Mouse (Mus musculus) stomach, adult 2 months (tissue): ENCODE results near the gene Gm43552. TPM values are rescaled to one million over a fixed set of nuclear protein-coding genes. Genes with fewer than 3 reads are reported as not detected.

ENCODE experiments used
- polyA plus RNA-seq: library from polyadenylated mRNA; depleted of rRNA; stranded (reverse); fragments of >200 nt; gene quantifications from 2 replicates; pipeline ENCODE4 v1.2.3, GENCODE M21; 2012; rRNA removed

Gene Gm43552
- polyA plus RNA-seq = not detected in 2 replicates

DNA sequence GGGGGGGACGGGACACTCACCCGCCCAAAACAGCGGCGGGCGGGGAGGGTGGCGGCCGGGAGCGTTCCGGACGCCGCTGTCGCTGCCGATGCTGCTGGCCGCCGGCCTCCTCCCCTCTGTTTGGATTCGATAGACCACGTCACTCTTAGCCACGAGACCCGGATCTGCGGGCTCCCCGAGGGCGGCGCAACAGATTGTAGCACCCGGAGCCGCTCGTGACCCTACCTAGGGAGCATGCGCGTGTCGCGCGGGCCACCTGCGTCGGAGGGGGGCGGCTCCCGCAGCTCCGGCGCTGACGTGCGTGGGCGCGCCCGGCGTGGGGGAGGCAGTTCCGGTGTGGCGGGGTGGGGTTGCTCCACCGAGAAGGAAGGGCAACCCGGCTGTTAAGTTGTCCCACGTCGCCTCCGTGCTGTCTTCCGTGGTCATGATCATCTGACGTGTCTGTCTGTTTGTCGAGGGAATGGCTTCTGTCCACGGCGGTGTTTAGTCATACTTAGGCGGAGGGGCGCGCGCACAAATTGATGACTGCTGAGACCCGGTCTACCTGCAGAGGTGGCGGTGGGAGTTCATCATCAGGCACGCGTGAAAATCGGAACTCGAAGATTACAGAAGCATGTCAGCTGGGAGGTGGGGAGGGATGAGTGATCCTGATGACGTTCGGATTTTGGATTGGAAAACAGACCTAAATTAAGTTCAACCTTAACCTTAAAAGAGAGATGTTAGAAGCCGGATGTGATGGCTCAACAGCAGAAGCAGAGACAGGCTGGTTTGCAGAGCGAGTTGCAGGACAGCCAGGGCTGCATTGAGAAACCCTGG, at the start of gene Gm43552:
Gene Gm43552, minus strand, starts transcription at position 118 of the 816 bp plus-strand sequence.

GRCm38 (mm10) chr5:65536751-65537419, 44.3 kb upstream of the Gm43552 start, which contains the start of the genes Smim14 and Ube2k:
Smim14 (minus strand) TSS chr5:65537184.
Ube2k (plus strand) TSS chr5:65537233.

DNA sequence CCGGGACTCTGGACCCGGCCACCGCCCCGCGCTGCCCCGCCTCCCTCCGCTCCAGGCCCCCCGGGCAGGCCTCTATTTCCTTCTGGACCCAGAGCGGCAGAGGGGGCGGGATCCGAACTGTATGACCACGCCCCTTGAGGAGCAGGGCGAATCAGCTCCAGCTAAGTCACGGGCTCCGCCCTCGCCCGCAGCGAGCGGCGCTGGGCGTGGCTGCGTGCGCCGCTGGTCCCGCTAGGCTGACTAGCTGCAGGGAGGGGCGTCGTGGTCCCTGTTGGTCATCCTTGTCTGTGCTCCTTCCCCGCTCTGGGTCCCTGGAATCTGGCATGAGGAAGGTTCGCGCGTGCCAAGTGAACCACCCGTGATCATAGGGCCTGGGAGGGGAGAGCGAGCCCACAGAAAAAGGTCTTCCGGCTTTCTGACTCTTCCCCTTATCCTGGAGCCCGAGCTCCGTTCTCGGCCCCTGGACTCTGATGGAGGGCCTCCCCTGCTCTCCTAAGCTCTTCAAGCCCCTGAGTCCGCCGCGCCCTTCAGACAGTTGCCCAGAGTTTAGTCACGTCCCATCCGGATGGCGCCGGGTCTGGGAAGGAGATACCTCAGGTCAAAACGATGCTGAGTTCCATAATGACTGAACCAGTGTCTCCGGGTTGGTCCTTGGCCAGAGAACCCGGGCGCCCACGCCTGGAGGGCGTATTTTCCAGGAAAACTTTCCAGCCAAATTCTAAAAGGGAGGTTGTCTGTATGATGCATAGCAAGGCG, 56.6 kb downstream of the Gm43552 start, which contains the start of gene Ugdh:
Gene Ugdh, minus strand, starts transcription at position 144 of the 756 bp plus-strand sequence.

DNA sequence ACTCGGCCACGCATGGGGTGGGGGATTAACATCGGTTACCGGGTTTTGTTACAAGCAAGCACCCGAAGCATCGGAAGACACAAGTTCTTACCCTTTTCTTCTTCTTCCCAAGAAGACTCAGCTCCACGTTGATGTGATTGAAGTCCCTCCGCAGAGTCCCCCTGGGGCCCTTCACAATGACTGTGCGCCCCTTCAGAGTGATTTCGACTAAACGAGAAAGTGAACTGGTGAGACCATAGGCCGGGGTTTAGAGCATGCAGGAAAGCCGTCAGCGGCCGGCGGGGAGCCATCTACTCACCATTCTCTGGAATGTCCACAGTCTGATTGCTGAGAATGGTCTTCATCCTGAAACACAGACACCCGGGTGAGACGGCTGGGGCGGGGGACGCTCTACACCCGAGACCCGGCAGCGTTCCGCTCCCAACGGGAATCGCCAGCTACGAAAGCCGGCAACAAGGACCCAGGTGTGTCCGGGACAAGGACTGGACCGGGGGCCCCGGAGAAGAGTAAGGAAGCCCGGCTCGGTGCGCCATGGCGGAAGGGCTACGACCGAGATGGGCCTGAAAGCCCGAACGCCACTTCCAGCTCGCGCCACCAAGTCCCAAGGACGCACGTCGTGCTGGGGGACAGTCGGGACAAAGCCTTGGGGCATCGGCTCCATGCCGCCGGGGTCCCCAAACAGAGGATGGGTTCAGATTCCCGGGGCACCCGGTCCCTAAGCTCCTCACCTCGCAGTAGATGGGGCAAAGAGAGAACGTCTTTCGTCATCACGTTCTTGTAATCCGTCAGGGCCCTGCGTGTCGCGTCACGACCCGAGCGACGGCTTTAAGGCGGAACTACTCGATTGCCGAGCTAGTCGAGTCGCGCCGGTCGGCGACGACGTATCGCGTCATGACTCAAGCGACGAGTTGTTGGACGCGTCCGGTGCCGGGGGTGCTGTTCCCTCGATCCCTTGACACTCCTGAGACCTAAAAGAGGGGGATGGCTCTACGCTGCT, 101.7 kb downstream of the Gm43552 start, which contains the start of the genes Rpl9 and Lias:
Gene Rpl9, minus strand, starts transcription at position 797 of the 997 bp plus-strand sequence.
Gene Lias, plus strand, starts transcription at position 850 of the 997 bp plus-strand sequence.

Other genes starting within 250 kb of the Gm43552 start
- gene Rfc1, start 157.2 kb downstream of the Gm43552 start, polyA plus RNA-seq = 1.1 and 1.9 TPM in 2 replicates
- 0.11 and 0.35 TPM in 2 replicates for gene Klb, start 144.5 kb downstream of the Gm43552 start, polyA plus RNA-seq
- 21.7 and 25.7 TPM in 2 replicates for gene Rpl9, start 101.4 kb downstream of the Gm43552 start, polyA plus RNA-seq
- 2.3 and 2.4 TPM in 2 replicates for gene Lias, start 101.3 kb downstream of the Gm43552 start, polyA plus RNA-seq
- gene Ugdh, start 56.9 kb downstream of the Gm43552 start, polyA plus RNA-seq = 12.9 and 18.6 TPM in 2 replicates
- gene Smim14, start 44.4 kb upstream of the Gm43552 start, polyA plus RNA-seq = 80.7 and 97.3 TPM in 2 replicates
- 1.8 and 4.7 TPM in 2 replicates for gene Ube2k, start 44.4 kb upstream of the Gm43552 start, polyA plus RNA-seq
- 1.2 and 1.9 TPM in 2 replicates for gene Pds5a, start 205.4 kb upstream of the Gm43552 start, polyA plus RNA-seq